Mouse (Mus musculus) mature B cell (primary cell): ENCODE results near the gene 4930402F06Rik.

Source experiments
- in situ Hi-C: fragments of 300-500 bp; cut with MboI; formaldehyde crosslinking; loops from 2 replicates; pipeline ENCODE4 v1.14.3; 2019

4930402F06Rik gene

DNA sequence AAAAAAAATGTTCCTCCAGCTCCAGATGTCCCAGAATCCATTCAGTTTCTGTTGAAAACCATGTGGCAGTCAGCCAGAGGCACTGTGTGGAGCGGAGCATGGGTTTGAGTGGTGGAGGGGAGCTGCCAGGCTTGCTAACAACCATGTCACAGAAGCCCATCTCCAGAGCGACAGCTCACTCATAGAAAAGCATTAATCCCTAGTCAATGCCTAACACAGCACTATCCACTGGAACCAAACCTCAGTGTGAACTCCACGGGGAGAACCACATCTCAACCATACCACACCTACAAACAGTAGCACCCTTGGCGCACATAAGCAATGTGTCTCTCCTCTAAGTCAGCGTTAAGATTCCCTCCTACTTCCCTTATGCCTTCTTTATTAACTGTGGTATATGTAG, at the start of gene 4930402F06Rik:
4930402F06Rik (minus strand) TSS at position 80 of the 400 bp plus-strand sequence.
- in situ Hi-C loops: no loop called here

- in situ Hi-C loops: no loop called here
Measured at GRCm38 (mm10) chr2:35446300-35446699, 49.3 kb upstream of the 4930402F06Rik start.

DNA sequence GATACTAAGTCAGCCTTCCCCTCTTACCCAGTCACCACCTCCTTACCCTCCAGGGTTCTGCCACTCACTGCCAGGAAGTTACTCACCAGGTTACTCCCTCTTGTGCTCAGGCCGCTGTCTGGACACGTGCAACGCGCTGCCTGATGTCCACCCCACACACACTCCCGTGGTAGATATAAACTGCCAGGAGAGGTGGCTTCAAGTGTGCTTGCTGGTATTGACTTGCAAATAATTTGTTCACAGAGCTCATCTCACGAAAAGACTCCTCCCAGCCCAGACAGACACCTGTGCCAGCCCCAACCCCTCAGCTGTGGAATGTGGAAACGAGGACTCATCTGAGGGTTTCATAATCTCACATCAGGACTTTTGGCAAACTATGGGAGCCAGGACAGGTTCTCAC, 48.6 kb upstream of the 4930402F06Rik start:
- in situ Hi-C loops: no loop called here

DNA sequence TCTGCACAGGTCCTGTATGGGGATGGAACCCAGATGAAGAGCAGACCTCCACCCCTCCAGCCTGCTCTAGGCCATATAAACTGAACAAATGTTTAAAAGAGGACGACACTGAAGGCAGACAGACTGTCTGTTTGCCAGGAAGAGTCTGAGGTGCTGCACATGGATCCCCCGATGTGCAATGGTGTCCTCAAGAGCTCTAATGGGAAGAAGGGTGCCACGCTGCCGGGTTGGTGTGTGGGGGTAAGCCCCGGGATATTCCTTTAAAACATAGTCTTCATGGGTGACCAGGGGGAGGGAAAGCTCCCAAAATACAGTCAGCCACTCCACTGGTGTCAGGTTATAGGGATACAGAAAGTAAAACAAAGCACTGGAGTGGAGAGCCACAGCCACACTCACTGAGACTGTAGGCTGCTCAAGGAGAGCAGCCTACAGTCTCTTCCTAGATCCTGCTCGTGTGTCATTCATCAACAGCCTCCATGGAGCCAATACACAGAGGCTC, 47.8 kb upstream of the 4930402F06Rik start:
- in situ Hi-C loops: no loop called here

DNA sequence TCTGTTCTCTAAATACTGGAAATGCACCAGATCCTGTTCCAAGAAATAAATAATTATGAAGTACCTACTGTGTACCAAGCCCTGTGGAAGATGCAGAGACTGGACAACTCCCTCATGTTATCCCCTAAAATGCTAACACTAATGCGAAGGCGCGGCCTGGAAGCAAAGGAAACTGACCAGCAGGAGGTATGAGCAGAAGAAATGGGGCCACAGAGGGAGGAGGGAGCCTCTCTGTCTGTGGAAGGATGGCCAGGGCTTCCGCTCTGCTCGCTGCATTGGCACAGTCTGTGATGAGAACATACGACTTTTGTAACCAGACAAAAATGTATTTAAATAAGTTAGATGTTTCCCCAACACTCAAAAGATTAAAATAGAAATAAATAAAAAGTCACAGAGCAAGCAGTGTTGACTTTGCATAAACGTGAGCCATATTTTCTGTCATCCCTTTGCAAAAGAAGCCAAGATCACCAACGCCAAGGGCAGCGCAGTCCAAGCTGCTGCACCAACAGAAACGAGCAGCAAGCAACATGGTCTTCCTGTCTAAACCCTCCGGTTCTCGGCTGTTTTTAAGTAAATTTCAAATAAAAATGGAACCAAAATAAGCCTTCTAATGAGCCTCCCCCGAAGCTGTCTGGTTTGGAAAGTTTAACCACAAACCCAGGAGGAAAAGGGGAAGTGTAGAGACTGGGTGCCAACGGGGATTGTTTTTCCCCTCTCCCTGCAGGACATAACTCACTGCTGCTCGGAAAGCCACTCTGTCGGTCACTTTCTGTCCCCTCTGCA, 47.2 kb upstream of the 4930402F06Rik start:
- in situ Hi-C loops: no loop called here

GRCm38 (mm10) chr2:35443325-35443724, 46.4 kb upstream of the 4930402F06Rik start:
- in situ Hi-C loops: no loop called here

DNA sequence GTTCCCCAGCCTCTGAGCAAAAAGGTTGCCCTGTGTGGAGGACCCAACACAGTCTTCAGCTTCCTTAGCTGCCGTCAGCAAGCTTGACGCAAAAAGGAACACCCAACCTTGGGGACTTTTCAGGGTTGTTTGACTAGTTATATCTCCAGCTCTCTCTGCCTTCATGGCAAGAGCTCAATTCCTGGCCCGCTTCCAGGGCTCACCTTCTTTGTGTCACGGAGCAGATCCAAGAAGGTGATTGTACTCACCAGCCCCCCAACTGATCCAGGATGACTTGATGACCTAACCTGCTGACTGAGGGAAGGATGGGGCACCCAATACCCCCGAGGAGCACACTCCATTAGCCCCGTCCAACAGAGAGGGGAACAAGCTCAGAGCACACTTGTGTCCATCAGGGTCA, 45.1 kb upstream of the 4930402F06Rik start:
- in situ Hi-C loops: no loop called here

GRCm38 (mm10) chr2:35441419-35441818, 44.4 kb upstream of the 4930402F06Rik start:
- in situ Hi-C loops: no loop called here

DNA sequence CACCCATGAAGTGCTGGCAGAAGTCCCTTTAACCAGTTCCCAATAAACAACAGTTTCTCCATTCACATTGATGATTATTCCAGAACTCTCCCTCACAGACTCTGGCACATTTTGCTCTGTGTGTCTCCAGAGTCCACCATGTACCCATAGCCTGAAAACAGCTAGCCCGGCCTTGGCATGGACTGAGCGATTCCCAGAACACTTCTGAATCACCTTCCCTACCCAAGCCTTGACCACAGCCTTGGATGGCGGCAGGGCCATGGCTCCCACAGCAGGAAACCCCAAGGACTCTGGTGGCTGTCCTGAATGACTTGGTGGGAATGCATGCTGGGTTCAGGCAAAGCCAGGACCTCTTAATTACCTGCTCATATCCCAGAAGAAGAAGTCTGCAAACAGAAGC, 43.5 kb upstream of the 4930402F06Rik start:
- in situ Hi-C loops: no loop called here

DNA sequence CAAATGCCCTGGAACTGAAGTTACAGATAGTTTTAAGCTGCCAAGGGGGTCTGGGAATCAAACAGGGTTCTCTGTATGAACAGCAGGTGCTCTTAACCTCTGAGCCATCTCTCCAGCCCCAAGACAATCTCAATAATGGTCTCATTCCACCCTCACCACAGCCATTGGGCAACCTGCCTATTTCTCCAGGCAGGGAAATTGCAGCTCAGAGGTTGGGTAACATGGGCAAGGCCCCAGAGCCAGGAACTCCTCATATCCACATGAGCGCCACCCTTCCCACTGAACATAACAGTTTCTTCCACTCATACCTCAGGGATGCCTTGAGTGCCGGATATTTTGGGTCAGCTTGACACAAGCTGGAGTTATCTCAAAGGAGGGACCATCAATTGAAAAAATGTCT, 40.8 kb upstream of the 4930402F06Rik start:
- in situ Hi-C loops: no loop called here

DNA sequence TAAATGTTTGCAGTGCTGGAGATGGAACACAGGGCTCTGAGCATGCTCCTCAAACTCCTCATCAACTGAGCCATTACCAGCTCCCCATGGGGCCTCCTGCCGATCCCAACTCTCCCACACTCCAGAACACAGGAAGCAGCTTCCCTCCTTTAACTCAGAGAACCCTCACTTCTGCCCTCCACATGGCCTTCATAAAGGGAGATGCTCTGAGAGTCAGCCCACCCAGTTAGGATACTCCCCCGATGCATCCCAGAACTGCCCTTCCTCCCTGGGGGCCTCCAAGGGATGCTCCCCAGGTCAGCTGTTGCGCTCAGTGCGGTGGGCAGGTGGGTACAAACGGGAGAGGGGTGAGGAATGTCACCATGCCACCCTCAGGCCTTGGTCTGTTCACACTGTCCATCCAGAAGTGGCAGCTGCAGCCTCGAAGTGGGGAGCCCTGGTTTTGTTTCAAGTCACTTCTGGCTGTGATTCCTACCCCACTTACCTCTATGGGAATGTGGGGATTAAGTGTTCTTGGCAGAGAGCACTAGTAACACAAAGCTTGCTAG, 37.7 kb upstream of the 4930402F06Rik start:
- in situ Hi-C loops: no loop called here

DNA sequence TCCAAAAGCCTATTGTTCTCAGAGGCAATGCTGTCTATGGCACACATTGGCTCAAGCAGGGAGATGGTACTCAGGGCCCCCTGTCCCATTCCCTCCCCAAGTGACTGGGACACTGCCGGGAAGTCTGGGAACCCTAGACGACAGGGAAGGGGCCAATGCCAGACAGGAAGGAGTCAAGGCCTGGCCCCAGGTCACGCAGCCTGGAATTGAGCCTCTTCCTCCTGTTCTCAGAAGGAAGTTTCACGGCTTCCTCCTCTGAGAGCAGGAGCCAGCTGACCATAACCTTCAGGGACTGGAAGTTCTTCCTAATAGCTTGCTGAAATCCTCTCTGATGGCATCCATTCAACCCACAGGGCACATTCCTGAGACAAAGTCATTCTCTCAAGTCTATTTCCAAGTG, 36.5 kb upstream of the 4930402F06Rik start:
- in situ Hi-C loops: no loop called here

DNA sequence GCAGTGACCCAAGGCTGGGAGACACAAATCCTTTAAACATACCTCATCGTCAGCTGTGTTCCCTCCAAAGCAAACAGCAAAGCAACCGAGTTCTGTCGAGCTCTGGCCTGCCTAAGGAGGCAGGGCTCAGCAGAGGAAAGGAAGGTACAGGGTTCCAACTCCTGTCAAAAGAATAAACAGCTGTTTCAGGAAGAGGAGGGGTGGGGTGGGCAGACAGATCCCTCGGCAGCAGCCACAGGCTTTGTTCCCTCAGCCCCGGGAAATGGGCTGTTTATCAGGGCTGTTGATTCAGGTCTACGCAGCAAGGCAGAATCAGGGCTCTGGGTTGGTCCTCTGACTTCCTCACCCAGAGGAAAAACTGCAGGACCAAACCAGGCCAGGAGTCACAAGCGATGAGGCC, 35.5 kb upstream of the 4930402F06Rik start:
- in situ Hi-C loops: no loop called here

- in situ Hi-C loops: no loop called here
Measured at GRCm38 (mm10) chr2:35432011-35432410, 35.0 kb upstream of the 4930402F06Rik start.

- in situ Hi-C loops: no loop called here
Measured at GRCm38 (mm10) chr2:35430806-35431205, 33.8 kb upstream of the 4930402F06Rik start.

- in situ Hi-C loops: no loop called here
Measured at GRCm38 (mm10) chr2:35428615-35429300, 31.8 kb upstream of the 4930402F06Rik start.

DNA sequence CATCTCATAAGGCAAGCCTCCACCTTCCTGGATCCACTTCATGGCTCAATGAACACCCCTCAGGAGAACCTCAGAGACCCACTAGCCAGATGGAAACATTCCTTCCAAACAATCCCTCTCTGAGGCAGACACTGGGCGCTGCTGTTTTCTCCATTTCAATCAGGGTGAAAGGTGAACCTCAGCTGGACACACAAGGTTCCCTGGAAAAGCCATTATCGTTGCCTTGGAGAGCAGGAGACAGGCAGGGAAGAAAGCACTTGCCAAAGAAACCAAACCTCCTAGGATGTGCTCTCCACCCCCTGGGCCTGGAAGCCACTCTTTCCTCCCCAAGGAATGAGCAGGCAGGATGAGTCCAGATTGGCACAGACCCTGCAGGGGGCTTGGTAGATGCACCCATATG, 30.6 kb upstream of the 4930402F06Rik start:
- in situ Hi-C loops: no loop called here

DNA sequence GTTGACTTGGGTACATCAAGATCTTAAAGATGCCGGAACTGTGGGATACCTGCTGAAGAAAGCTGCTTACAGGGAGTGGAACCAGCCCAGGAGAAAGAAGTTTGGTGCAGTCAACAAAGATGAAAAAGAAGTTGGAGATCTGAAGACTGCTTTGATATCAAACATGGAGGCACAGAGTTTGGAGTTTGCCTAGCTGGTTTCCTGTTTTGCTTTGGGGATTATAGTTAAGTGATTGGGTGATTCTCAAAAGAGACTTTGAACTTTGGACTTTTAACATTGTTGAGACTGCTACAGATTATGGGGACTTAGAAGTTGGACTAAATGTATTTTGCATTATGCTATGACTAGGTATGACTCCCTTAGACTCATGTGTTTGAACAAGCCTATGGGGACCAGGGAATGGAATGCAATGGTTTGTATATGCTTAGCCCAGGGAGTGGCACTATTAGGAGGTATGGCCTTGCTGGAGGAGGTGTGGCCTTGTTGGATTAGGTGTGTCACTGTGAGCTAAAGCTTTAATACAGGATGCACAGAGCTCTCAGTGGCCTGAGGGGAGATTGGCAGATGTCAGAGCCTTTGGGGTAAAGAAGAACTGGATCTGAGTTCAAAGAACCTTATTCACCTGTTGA, 26.9 kb upstream of the 4930402F06Rik start:
- in situ Hi-C loops: no loop called here

DNA sequence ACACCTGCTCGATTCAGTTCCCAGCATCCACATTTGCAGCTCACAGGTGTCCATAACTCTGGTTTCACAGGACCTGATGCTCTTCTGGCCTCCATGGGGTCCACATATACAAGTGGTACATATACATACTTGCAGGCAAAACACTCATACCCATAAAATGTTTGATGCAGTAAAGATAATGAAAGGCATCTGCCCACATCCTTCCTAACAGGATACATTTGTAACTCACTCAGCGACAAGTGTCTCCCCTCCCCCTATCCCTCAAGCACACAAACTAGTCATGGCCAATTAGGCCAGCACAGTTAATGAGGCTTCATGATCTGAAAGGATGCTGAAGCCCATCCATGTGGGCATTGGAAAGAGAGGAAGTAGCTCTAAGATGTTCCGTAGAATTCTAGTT, 25.4 kb upstream of the 4930402F06Rik start:
- in situ Hi-C loops: no loop called here

DNA sequence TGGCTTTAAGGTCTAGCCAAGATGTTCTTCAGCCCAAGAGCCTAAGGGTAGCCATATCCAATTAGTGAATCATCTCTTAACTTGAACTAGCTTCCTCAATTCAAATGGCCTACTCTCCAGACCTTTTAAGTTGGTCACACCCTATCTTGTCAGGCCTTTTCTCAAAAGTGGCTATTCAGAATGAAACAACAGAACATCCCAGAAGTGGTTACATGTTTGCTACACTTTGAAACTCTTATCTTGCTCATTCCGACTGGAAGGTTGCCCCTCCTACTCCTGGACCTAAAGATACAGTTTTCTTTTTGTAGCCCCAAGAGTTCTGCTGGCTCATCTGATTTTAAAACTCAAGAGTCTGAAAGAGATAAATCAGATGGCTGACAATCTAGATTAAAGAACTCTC, 23.7 kb upstream of the 4930402F06Rik start:
- in situ Hi-C loops: no loop called here

DNA sequence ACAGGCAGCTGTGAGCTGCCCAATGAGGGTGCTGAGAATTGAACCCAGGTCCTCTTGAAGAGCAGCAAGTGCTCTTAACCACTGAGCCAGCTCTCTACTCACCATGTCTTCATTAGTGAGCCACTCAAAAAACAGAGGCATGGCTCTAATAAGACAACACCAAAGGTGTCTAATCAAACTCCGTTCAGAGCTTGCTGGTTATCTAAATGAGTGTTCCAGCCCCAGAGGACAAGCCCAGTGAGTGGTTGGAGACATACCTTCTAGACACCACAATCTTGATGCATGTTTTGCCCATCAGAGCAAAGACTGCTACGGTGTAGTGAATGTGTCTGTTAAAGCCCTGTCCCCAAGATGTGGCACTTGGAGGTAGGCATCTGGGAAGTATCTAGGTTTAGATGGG, 22.7 kb upstream of the 4930402F06Rik start:
- in situ Hi-C loops: no loop called here

DNA sequence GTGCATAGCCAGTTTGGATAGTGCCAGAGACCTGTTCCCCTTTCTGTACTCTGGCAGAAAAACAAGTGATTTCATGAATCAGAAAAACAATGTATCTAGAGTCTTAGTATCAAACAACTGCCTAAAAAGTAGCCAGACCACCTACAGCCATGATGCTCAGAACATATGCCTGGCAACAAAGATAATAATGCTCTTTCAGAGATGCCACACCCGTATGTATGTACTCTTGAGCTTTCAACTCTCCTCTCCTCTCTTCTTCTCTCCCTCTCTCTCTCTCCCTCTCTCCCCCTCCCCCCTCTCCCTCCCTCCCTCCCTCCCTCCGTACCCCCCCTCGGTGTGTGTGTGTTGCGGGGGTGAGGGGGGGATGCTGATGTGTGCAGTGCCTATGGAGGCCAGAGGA, 22.3 kb upstream of the 4930402F06Rik start:
- in situ Hi-C loops: no loop called here

- in situ Hi-C loops: no loop called here
Measured at GRCm38 (mm10) chr2:35417231-35417630, 20.3 kb upstream of the 4930402F06Rik start.
